Mouse (Mus musculus): ENCODE data around the gene Prkar1b. TPM values are rescaled to one million over a fixed set of nuclear protein-coding genes. Genes with fewer than 3 reads are reported as not detected.

Prkar1b gene
- polyA plus RNA-seq, 1 experiment from 2014 or later: 5.3 TPM

DNA sequence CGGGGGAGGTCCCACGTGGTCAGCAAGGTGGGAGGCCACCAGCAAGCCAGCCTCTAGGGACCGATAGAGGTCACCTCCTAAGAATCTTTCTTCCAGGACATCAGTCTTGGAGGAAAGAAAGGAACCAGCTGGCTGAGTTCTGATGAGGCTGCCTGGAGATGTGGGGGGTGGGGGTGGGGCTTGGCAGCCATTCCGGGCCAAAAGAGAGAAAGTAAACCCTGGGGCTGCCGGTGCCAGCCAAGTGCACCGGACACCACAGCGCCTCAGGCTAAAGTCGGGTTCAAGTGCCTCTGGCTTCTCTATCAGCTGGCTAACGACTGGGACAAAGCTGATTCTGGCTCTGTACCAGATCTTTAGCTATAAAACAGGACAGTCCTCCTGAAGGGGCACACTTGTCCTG is 74.0 kb downstream of the Prkar1b start:
- Histone ChIP-seq H3K9me3 (replicated peaks; ENCODE audit: control insufficient read depth, low read length) (no peaks in the 10 kb centered on the region), H3K4me2 (no peak overlapping the region), H3K4me1 (ENCODE audit: control insufficient read depth, insufficient read depth, low read length) (peaks cover 13% of the 10 kb centered on the region), H3K27me3 (ENCODE audit: control insufficient read depth, insufficient read depth, low read length) (no peaks in the 10 kb centered on the region), H3K36me3 (ENCODE audit: control insufficient read depth, insufficient read depth, low read length) (no peaks in the 10 kb centered on the region), H3K27ac (ENCODE audit: low read depth, low read length) (no peak overlapping the region), H3K9ac (ENCODE audit: low read depth, low read length) (no peak overlapping the region), H3K4me3 (ENCODE audit: low read depth, low read length) (no peak overlapping the region)
- WGBS (ENCODE audit: insufficient replicate concordance): 37% methylated on average over 8 of the region's 9 CpGs
- ATAC-seq (replicated peaks; ENCODE audit: insufficient number of reproducible peaks, low FRiP score, low TSS enrichment): 0 out of 2 replicates have a peak, but pooled peaks have one; percentile 2

DNA sequence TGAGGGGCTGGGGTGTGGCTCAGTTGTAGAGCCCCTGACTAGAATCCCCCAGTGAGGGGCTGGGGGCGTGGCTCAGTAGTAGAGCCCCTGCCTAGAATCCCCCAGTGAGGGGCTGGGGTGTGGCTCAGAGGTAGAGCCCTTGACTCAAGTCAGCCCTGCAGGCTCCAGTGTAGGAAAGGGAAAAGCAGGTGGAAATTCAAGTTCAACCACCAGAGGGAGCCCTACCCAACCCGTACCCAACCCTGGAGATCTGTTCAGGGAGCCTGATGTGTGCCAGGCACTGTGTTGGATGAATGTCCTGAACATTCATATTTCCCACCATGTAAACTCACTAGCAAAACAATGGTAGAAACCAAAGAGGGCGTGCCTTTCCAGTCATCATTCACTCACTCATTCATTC is 74.7 kb downstream of the Prkar1b start:
- H3K9me3 ChIP-seq (replicated peaks; ENCODE audit: control insufficient read depth, low read length): no peaks in the 10 kb centered on the region
- no peak overlapping the region for H3K27ac ChIP-seq (ENCODE audit: low read depth, low read length)
- H3K27me3 ChIP-seq (ENCODE audit: control insufficient read depth, insufficient read depth, low read length): no peaks in the 10 kb centered on the region
- no peak overlapping the region for H3K9ac ChIP-seq (ENCODE audit: low read depth, low read length)
- H3K36me3 ChIP-seq (ENCODE audit: control insufficient read depth, insufficient read depth, low read length): no peaks in the 10 kb centered on the region
- no peak for ATAC-seq (replicated peaks; ENCODE audit: insufficient number of reproducible peaks, low FRiP score, low TSS enrichment)
- no peak overlapping the region for H3K4me2 ChIP-seq
- 38% methylated on average over 3 of the region's 3 CpGs for WGBS (ENCODE audit: insufficient replicate concordance)
- H3K4me1 ChIP-seq (ENCODE audit: control insufficient read depth, insufficient read depth, low read length): peaks cover 13% of the 10 kb centered on the region
- H3K4me3 ChIP-seq (ENCODE audit: low read depth, low read length): no peak overlapping the region

DNA sequence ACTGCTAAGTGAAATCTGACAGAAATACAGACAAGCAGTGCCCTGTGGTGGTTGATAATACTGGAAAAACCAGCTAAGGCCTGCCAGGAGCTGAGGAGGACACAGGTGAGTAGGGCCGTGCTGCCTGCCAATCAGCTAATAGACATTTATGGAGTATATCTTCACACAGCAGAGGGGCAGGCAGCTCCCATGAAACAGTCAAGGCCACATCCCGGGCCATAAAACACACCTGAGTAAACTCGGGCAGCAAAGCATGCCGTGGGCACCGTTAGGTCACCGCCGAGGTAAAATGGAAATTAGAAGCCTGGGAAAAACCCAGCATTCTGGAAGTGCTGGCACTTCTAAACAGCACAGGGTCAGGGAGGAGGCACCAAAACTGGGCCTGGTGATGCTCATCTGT is 75.8 kb downstream of the Prkar1b start:
- Histone ChIP-seq H3K4me2 (no peak overlapping the region), H3K36me3 (ENCODE audit: control insufficient read depth, insufficient read depth, low read length) (no peaks in the 10 kb centered on the region), H3K9me3 (replicated peaks; ENCODE audit: control insufficient read depth, low read length) (no peaks in the 10 kb centered on the region), H3K27ac (ENCODE audit: low read depth, low read length) (no peak overlapping the region), H3K4me3 (ENCODE audit: low read depth, low read length) (no peak overlapping the region), H3K9ac (ENCODE audit: low read depth, low read length) (no peak overlapping the region), H3K4me1 (ENCODE audit: control insufficient read depth, insufficient read depth, low read length) (peaks cover 13% of the 10 kb centered on the region), H3K27me3 (ENCODE audit: control insufficient read depth, insufficient read depth, low read length) (no peaks in the 10 kb centered on the region)
- ATAC-seq (replicated peaks; ENCODE audit: insufficient number of reproducible peaks, low FRiP score, low TSS enrichment): no peak
- 88% methylated on average over 7 of the region's 7 CpGs for WGBS (ENCODE audit: insufficient replicate concordance)

DNA sequence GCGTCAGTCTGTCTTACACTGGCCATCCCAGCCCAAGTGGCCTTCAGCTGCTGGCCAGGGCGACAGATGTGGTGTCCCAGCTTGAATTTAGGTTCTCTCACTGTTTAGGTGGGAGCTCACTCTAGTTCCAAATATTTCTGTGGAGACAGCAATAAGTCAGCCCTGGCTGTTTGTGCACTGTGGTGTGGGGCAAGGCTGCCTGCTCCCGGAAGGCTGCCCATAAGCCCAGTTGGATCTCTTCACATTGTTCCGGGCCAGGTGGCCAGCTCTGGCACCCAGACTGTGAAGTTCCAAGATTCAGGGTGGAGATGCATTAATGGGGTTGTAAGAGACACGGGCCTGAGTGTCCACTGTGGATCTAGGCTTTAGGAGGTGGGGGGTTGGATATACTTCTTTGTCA is 76.9 kb downstream of the Prkar1b start:
- no peak for ATAC-seq (replicated peaks; ENCODE audit: insufficient number of reproducible peaks, low FRiP score, low TSS enrichment)
- H3K9ac ChIP-seq (ENCODE audit: low read depth, low read length): no peak overlapping the region
- peaks cover 13% of the 10 kb centered on the region for H3K4me1 ChIP-seq (ENCODE audit: control insufficient read depth, insufficient read depth, low read length)
- no peak overlapping the region for H3K27ac ChIP-seq (ENCODE audit: low read depth, low read length)
- H3K4me2 ChIP-seq: no peak overlapping the region
- no peak overlapping the region for H3K4me3 ChIP-seq (ENCODE audit: low read depth, low read length)
- H3K9me3 ChIP-seq (replicated peaks; ENCODE audit: control insufficient read depth, low read length): no peaks in the 10 kb centered on the region
- H3K36me3 ChIP-seq (ENCODE audit: control insufficient read depth, insufficient read depth, low read length): no peaks in the 10 kb centered on the region
- WGBS (ENCODE audit: insufficient replicate concordance): 82% methylated on average over 5 of the region's 5 CpGs
- H3K27me3 ChIP-seq (ENCODE audit: control insufficient read depth, insufficient read depth, low read length): no peaks in the 10 kb centered on the region

DNA sequence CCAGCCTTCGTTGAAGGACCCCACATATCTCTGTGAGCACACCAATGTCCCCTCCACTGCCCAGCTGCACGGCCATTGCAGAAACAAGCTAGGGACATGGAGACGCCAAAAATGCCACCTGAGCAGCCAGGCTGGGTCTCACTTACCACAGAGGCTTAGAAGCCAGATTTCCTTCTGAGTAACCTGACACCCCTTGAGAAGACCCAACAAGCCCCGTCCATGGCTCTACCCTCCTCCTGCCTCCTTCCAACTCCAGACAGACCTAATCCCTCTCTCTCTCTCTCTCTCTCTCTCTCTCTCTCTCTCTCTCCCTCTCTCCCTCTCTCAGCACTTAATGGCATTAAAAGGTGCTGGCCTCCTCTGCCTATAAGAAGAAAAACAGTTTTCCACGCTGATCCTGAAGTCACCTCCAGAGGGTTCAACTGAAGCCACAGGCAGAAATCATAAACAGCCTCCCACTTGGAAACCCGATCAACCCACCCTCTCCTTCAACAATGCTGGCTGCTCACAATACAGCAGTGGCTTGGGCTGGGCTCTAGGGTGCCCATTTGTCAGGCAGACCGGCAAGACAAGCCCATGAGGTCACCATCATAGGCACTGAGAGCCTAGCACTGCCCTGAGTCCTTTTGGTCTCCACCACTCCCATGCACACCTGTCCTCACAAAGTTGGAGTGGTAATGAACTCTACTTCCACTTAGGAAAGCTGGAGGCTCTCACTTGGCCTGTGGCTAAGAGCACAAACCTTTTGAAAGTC is 82.8 kb downstream of the Prkar1b start:
- no peak overlapping the region for H3K9ac ChIP-seq (ENCODE audit: low read depth, low read length)
- ATAC-seq (replicated peaks; ENCODE audit: insufficient number of reproducible peaks, low FRiP score, low TSS enrichment): no peak
- H3K27ac ChIP-seq (ENCODE audit: low read depth, low read length): no peak overlapping the region
- no peak overlapping the region for H3K4me2 ChIP-seq
- H3K9me3 ChIP-seq (replicated peaks; ENCODE audit: control insufficient read depth, low read length): no peaks in the 10 kb centered on the region
- H3K27me3 ChIP-seq (ENCODE audit: control insufficient read depth, insufficient read depth, low read length): no peaks in the 10 kb centered on the region
- H3K4me1 ChIP-seq (ENCODE audit: control insufficient read depth, insufficient read depth, low read length): no peaks in the 10 kb centered on the region
- H3K36me3 ChIP-seq (ENCODE audit: control insufficient read depth, insufficient read depth, low read length): no peaks in the 10 kb centered on the region
- no peak overlapping the region for H3K4me3 ChIP-seq (ENCODE audit: low read depth, low read length)
- 41% methylated on average over 7 of the region's 7 CpGs for WGBS (ENCODE audit: insufficient replicate concordance)

DNA sequence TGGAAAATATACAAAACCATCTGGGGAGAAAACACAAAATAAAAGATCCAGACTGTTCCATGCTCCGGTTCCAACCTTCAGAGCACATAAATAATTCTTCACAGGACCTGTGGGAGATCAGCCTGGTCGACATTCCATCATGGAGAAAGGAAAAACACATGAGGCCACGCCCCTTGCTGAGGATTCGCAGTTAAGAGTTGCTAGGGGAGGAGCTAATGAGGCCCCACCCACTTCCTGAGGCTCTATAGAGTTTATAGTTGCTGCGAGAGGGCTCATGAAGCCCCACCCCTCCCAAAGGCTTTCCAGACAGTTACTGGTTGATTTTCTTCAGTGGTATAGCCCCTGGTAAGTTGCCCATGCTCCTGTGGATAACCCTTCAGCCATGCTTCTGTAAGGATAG is 85.2 kb downstream of the Prkar1b start:
- WGBS (ENCODE audit: insufficient replicate concordance): 65% methylated on average over 5 of the region's 5 CpGs
- H3K4me3 ChIP-seq (ENCODE audit: low read depth, low read length): no peak overlapping the region

DNA sequence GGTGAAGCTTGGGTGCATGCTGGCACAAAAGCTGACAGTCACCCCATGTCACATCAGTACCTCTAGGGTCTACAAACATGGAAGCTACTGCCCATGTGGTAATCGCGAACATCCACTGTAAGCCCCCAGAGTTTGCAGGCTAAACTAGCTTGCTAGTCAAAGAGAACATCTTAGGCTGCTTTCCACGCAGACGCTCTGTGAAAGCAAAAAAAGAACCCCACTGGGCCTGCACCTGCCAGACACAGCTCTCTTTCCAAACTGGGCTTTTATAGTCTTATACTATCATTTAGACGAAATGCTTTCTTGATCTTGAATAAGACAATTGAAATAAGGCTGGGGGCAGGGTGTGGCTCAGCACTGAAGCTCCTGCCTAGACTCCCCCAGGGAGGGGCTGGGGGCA is 88.1 kb downstream of the Prkar1b start:
- no peaks in the 10 kb centered on the region for H3K27me3 ChIP-seq (ENCODE audit: control insufficient read depth, insufficient read depth, low read length)
- H3K4me3 ChIP-seq (ENCODE audit: low read depth, low read length): no peak overlapping the region
- H3K36me3 ChIP-seq (ENCODE audit: control insufficient read depth, insufficient read depth, low read length): no peaks in the 10 kb centered on the region
- 82% methylated on average over 5 of the region's 5 CpGs for whole genome bisulfite sequencing (ENCODE audit: insufficient replicate concordance)
- no peak for ATAC-seq (replicated peaks; ENCODE audit: insufficient number of reproducible peaks, low FRiP score, low TSS enrichment)
- H3K9ac ChIP-seq (ENCODE audit: low read depth, low read length): no peak overlapping the region
- no peaks in the 10 kb centered on the region for H3K9me3 ChIP-seq (replicated peaks; ENCODE audit: control insufficient read depth, low read length)
- no peaks in the 10 kb centered on the region; the same call in 1 of the 2 replicates for H3K4me1 ChIP-seq (ENCODE audit: control insufficient read depth, insufficient read depth, low read length)
- no peak overlapping the region for H3K4me2 ChIP-seq
- H3K27ac ChIP-seq (ENCODE audit: low read depth, low read length): no peak overlapping the region

More for the DNA sequence above, 85.2 kb downstream of the Prkar1b start:
- Histone ChIP-seq H3K36me3 (ENCODE audit: control insufficient read depth, insufficient read depth, low read length) (no peaks in the 10 kb centered on the region), H3K4me1 (ENCODE audit: control insufficient read depth, insufficient read depth, low read length) (no peaks in the 10 kb centered on the region; the same call in 1 of the 2 replicates), H3K9me3 (replicated peaks; ENCODE audit: control insufficient read depth, low read length) (no peaks in the 10 kb centered on the region), H3K27ac (ENCODE audit: low read depth, low read length) (no peak overlapping the region), H3K4me2 (no peak overlapping the region), H3K9ac (ENCODE audit: low read depth, low read length) (no peak overlapping the region), H3K27me3 (ENCODE audit: control insufficient read depth, insufficient read depth, low read length) (no peaks in the 10 kb centered on the region)
- no peak for ATAC-seq (replicated peaks; ENCODE audit: insufficient number of reproducible peaks, low FRiP score, low TSS enrichment)

DNA sequence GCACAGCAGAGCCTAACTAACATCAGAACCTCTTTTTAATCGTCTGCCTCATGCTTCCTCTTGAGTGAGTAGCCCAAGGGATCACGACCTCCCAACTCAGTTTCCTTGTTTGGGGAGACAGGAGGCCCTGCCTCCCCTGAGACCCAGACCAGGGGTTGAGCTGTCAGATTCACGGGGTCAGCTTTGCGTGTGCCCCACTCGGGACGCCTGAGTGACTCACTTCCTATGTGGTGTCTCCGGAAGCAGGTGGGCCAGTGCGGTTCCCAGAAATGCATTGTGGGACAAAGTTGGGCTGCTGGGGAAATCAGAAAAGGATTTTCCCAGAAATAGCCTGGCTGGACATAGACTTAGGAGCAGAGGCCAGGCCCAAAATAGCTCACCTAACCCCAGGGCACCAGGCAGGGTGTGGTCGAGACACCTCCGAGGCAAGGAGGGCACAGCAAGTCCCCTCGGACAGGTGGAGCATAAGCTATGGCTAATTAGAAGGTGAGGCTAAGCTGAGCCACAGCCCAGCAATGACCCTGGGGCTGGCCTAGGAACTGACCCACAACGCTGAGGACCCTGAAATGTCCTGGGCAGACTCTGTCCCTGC is 89.2 kb downstream of the Prkar1b start:
- Histone ChIP-seq H3K36me3 (ENCODE audit: control insufficient read depth, insufficient read depth, low read length) (no peaks in the 10 kb centered on the region), H3K9me3 (replicated peaks; ENCODE audit: control insufficient read depth, low read length) (no peaks in the 10 kb centered on the region), H3K27me3 (ENCODE audit: control insufficient read depth, insufficient read depth, low read length) (no peaks in the 10 kb centered on the region), H3K27ac (ENCODE audit: low read depth, low read length) (no peak overlapping the region), H3K9ac (ENCODE audit: low read depth, low read length) (no peak overlapping the region), H3K4me2 (no peak overlapping the region), H3K4me3 (ENCODE audit: low read depth, low read length) (no peak overlapping the region), H3K4me1 (ENCODE audit: control insufficient read depth, insufficient read depth, low read length) (peaks cover 6% of the 10 kb centered on the region)
- 60% methylated on average over 12 of the region's 12 CpGs for WGBS (ENCODE audit: insufficient replicate concordance)
- no peak for ATAC-seq (replicated peaks; ENCODE audit: insufficient number of reproducible peaks, low FRiP score, low TSS enrichment)

DNA sequence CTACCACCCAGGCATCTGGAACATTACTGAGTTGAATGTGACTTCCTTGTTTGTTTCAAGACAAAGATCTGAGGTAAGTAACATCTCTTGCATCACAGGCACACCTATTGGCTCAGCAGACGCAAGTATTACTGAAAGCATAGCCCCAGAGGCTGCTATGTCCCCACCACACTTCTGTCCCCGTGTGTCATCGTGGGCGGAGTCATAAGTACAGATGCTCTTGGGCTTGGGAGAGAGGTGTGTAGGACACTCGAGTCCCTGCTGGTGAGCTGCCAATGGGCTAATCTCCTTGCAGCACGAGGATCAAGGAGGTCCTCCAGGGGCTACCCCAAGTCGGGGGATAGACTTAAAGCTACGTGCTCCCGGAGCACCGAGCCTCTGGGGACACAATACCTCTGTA is 96.6 kb downstream of the Prkar1b start:
- ATAC-seq (replicated peaks; ENCODE audit: insufficient number of reproducible peaks, low FRiP score, low TSS enrichment): no peak
- no peaks in the 10 kb centered on the region for H3K36me3 ChIP-seq (ENCODE audit: control insufficient read depth, insufficient read depth, low read length)
- WGBS (ENCODE audit: insufficient replicate concordance): 80% methylated on average over 10 of the region's 10 CpGs
- H3K9me3 ChIP-seq (replicated peaks; ENCODE audit: control insufficient read depth, low read length): no peaks in the 10 kb centered on the region
- peaks cover 6% of the 10 kb centered on the region for H3K4me1 ChIP-seq (ENCODE audit: control insufficient read depth, insufficient read depth, low read length)
- 0 out of 2 replicates have a peak, but pooled peaks cover 2% of the 10 kb centered on the region for H3K27me3 ChIP-seq (ENCODE audit: control insufficient read depth, insufficient read depth, low read length)
- no peak overlapping the region for H3K4me2 ChIP-seq
- no peak overlapping the region for H3K9ac ChIP-seq (ENCODE audit: low read depth, low read length)
- H3K4me3 ChIP-seq (ENCODE audit: low read depth, low read length): no peak overlapping the region
- H3K27ac ChIP-seq (ENCODE audit: low read depth, low read length): no peak overlapping the region

Measured in heart, embryonic 11.5 days (tissue).